Mouse (Mus musculus) midbrain, embryonic 11.5 days (tissue): Measurements from ENCODE around the gene Ogdhl. TPM values are rescaled to one million over a fixed set of nuclear protein-coding genes. Genes with fewer than 3 reads are reported as not detected.

Source experiments
- ATAC-seq: fragments of 200-750 bp; cut with Nextera tagmentation; 2 replicates; pipeline ENCODE4 v1.8.0; 2017; ENCODE audit warnings: moderate TSS enrichment, moderate library complexity; ENCODE audit not compliant: low FRiP score
- DNase-seq: peaks from one replicate; pipeline ENCODE4 v3.0.0; 2015; ENCODE audit warnings: low spot score; ENCODE audit errors: missing footprints
- H3K27ac ChIP-seq: fragments of 300-500 bp; sonication (generic); 2 replicates; pipeline ENCODE4 v1.5.1; 2014; ENCODE audit warnings: low read depth, low read length
- H3K27me3 ChIP-seq: fragments of 300-500 bp; sonication (generic); 2 replicates; pipeline ENCODE4 v1.6.1; 2014; ENCODE audit warnings: mild to moderate bottlenecking, low read length, moderate library complexity, mixed read lengths; ENCODE audit not compliant: control insufficient read depth, insufficient read depth
- H3K36me3 ChIP-seq: fragments of 300-500 bp; sonication (generic); 2 replicates; pipeline ENCODE4 v1.6.1; 2014; ENCODE audit warnings: mild to moderate bottlenecking, low read length, moderate library complexity, mixed read lengths; ENCODE audit not compliant: control insufficient read depth, insufficient read depth
- H3K4me1 ChIP-seq: fragments of 300-500 bp; sonication (generic); 2 replicates; pipeline ENCODE4 v1.6.1; 2014; ENCODE audit warnings: low read length; ENCODE audit not compliant: control insufficient read depth, insufficient read depth
- H3K4me2 ChIP-seq: fragments of 300-500 bp; sonication (generic); 2 replicates; pipeline ENCODE4 v1.6.1; 2014; ENCODE audit warnings: mild to moderate bottlenecking, moderate library complexity
- H3K4me3 ChIP-seq: fragments of 300-500 bp; sonication (generic); 2 replicates; pipeline ENCODE4 v1.5.1; 2014; ENCODE audit warnings: low read depth, low read length
- H3K9ac ChIP-seq: fragments of 300-500 bp; sonication (generic); 2 replicates; pipeline ENCODE4 v1.6.1; 2014; ENCODE audit warnings: low read length
- H3K9me3 ChIP-seq: fragments of 300-500 bp; sonication (generic); 2 replicates; pipeline ENCODE4 v1.6.1; 2016; ENCODE audit warnings: low read length; ENCODE audit not compliant: control insufficient read depth
- WGBS: fragments of 180-500 bp; shearing (Covaris S2); extraction: QIAGEN DNeasy Blood & Tissue Kit; methylation state at CpG from one replicate; pipeline ENCODE4 v1.1.7; 2014; 5-methylcytosine and 5-hydroxymethylcytosine counted together
- polyA plus RNA-seq: library from polyadenylated mRNA; unstranded; fragments of >200 nt; fragmentation: Nextera tagmentation; extraction: Ambion mirVana; gene quantifications from 2 replicates; pipeline ENCODE4 v1.2.1, GENCODE M21; 2014

The Ogdhl gene
- polyA plus RNA-seq, result 14.8 and 17.2 TPM in 2 replicates

GRCm38 (mm10) chr14:32321732-32322685 is at the start of gene Ogdhl:
TSS of gene Ogdhl (plus strand) at chr14:32322019.
- H3K9ac ChIP-seq, result peak within 1 kb of the TSS; percentile 84
- DNase-seq, result peak; percentile 98
- no peaks in the 10 kb centered on the region for H3K9me3 ChIP-seq
- H3K4me2 ChIP-seq, result peak within 1 kb of the TSS; percentile 63
- 4% methylated on average over 49 of the region's 50 CpGs for WGBS
- H3K27ac ChIP-seq, result no peak within 1 kb of the TSS
- peak; percentile 88 for ATAC-seq
- peak within 1 kb of the TSS; percentile 66 for H3K4me3 ChIP-seq
- H3K4me1 ChIP-seq, result peaks cover 8% of the 10 kb centered on the region
- H3K27me3 ChIP-seq, result no peaks in the 10 kb centered on the region
- no peaks in the 10 kb centered on the region for H3K36me3 ChIP-seq

- ATAC-seq (no peak), DNase-seq (no peak)
- H3K4me3 ChIP-seq, result no peak overlapping the region
- H3K9ac ChIP-seq, result no peak overlapping the region
- 76% methylated on average over 12 of the region's 12 CpGs for WGBS
- no peaks in the 10 kb centered on the region for H3K9me3 ChIP-seq
- no peaks in the 10 kb centered on the region for H3K27me3 ChIP-seq
- H3K4me1 ChIP-seq, result no peaks in the 10 kb centered on the region
- H3K4me2 ChIP-seq, result no peak overlapping the region
- H3K27ac ChIP-seq, result no peak overlapping the region
- no peaks in the 10 kb centered on the region for H3K36me3 ChIP-seq
Measured at GRCm38 (mm10) chr14:32301622-32302021, 20.2 kb upstream of the Ogdhl start.

GRCm38 (mm10) chr14:32302423-32302822 is 19.4 kb upstream of the Ogdhl start:
- Histone ChIP-seq H3K4me1 (no peaks in the 10 kb centered on the region), H3K9ac (no peak overlapping the region), H3K36me3 (no peaks in the 10 kb centered on the region), H3K9me3 (no peaks in the 10 kb centered on the region), H3K4me3 (no peak overlapping the region), H3K27me3 (no peaks in the 10 kb centered on the region), H3K4me2 (no peak overlapping the region), H3K27ac (no peak overlapping the region)
- no peak for ATAC-seq
- no peak for DNase-seq
- WGBS, result 82% methylated on average over 7 of the region's 7 CpGs

GRCm38 (mm10) chr14:32304921-32305320 is 16.9 kb upstream of the Ogdhl start:
- H3K4me1 ChIP-seq, result no peaks in the 10 kb centered on the region
- H3K4me3 ChIP-seq, result no peak overlapping the region
- H3K27me3 ChIP-seq, result no peaks in the 10 kb centered on the region
- no peaks in the 10 kb centered on the region for H3K36me3 ChIP-seq
- H3K27ac ChIP-seq, result no peak overlapping the region
- H3K4me2 ChIP-seq, result no peak overlapping the region
- WGBS, result 88% methylated on average over 8 of the region's 8 CpGs
- no peak overlapping the region for H3K9ac ChIP-seq
- ATAC-seq (no peak), DNase-seq (no peak)
- no peaks in the 10 kb centered on the region for H3K9me3 ChIP-seq

GRCm38 (mm10) chr14:32309876-32310275 is 11.9 kb upstream of the Ogdhl start:
- Histone ChIP-seq H3K36me3 (no peaks in the 10 kb centered on the region), H3K27me3 (no peaks in the 10 kb centered on the region), H3K9ac (no peak overlapping the region), H3K4me1 (no peaks in the 10 kb centered on the region), H3K4me2 (no peak overlapping the region), H3K4me3 (no peak overlapping the region), H3K9me3 (no peaks in the 10 kb centered on the region), H3K27ac (no peak overlapping the region)
- DNase-seq (peak; percentile 90), ATAC-seq (no peak)
- WGBS, result 42% methylated on average over 8 of the region's 8 CpGs

GRCm38 (mm10) chr14:32311381-32312035 is 10.3 kb upstream of the Ogdhl start:
- DNase-seq, result no peak
- Histone ChIP-seq H3K27ac (no peak overlapping the region), H3K27me3 (no peaks in the 10 kb centered on the region), H3K4me1 (no peaks in the 10 kb centered on the region), H3K9me3 (no peaks in the 10 kb centered on the region), H3K9ac (no peak overlapping the region), H3K4me3 (no peak overlapping the region), H3K36me3 (no peaks in the 10 kb centered on the region), H3K4me2 (no peak overlapping the region)
- WGBS, result 95% methylated on average over 2 of the region's 2 CpGs
- no peak for ATAC-seq

- no peaks in the 10 kb centered on the region for H3K27me3 ChIP-seq
- peak overlapping the region; percentile 31; the same call in 1 of the 2 replicates for H3K4me2 ChIP-seq
- 8% methylated on average over 4 of the region's 4 CpGs for WGBS
- no peaks in the 10 kb centered on the region for H3K9me3 ChIP-seq
- no peak overlapping the region for H3K9ac ChIP-seq
- H3K27ac ChIP-seq, result no peak overlapping the region
- no peaks in the 10 kb centered on the region for H3K36me3 ChIP-seq
- no peak overlapping the region for H3K4me3 ChIP-seq
- H3K4me1 ChIP-seq, result peaks cover 8% of the 10 kb centered on the region
- DNase-seq, result peak; percentile 86
- ATAC-seq, result peak; percentile 54; the same call in 1 of the 2 replicates
Measured at GRCm38 (mm10) chr14:32317822-32318221, 4.0 kb upstream of the Ogdhl start.

- peaks cover 8% of the 10 kb centered on the region for H3K4me1 ChIP-seq
- no peak overlapping the region for H3K4me2 ChIP-seq
- DNase-seq, result no peak
- no peaks in the 10 kb centered on the region for H3K9me3 ChIP-seq
- H3K27ac ChIP-seq, result no peak overlapping the region
- H3K9ac ChIP-seq, result no peak overlapping the region
- H3K36me3 ChIP-seq, result no peaks in the 10 kb centered on the region
- no peaks in the 10 kb centered on the region for H3K27me3 ChIP-seq
- 96% methylated on average over 5 of the region's 5 CpGs for WGBS
- no peak overlapping the region for H3K4me3 ChIP-seq
- ATAC-seq, result no peak
Measured at GRCm38 (mm10) chr14:32323221-32323620, 1.4 kb downstream of the Ogdhl start.

- Histone ChIP-seq H3K9ac (no peak overlapping the region), H3K27me3 (no peaks in the 10 kb centered on the region), H3K4me1 (peaks cover 3% of the 10 kb centered on the region), H3K36me3 (no peaks in the 10 kb centered on the region), H3K9me3 (no peaks in the 10 kb centered on the region), H3K4me3 (no peak overlapping the region), H3K4me2 (no peak overlapping the region), H3K27ac (no peak overlapping the region)
- WGBS, result 93% methylated on average over 9 of the region's 9 CpGs
- DNase-seq (no peak), ATAC-seq (no peak)
Measured at GRCm38 (mm10) chr14:32327366-32327765, 5.5 kb downstream of the Ogdhl start.
